In genomic region chr9:101181962-101182701, GRCm38 (mm10) we compare ENCODE assay signal across 9 mouse cellular contexts.
A peak's percentile ranks its signal among the peaks of the same experiment; 100 is the strongest.
DNase-seq lines count a peak whose midpoint lies in the region; ATAC-seq and TF ChIP-seq lines count a peak whose summit lies in the region.
"Had no signal": no experiment of that assay in that cellular context is flagged by ENCODE, and none has a peak within 500 bp of the region (broad histone marks: within the 10 kb centered on the region; RNA-seq: fewer than 3 reads in every experiment).

No protein-coding gene starts in this region.

- H3K4me3 ChIP-seq in bone marrow macrophage, adult 2 months (ENCODE audit: insufficient read depth, low read length): no peak overlapping the region
- H3K4me3 ChIP-seq in heart, embryonic 12.5 days: no peak overlapping the region
- no peak overlapping the region for H3K4me3 ChIP-seq in liver, embryonic 11.5 days (ENCODE audit: low read depth, low read length)
- no peak overlapping the region for H3K4me3 ChIP-seq in neural tube, embryonic 11.5 days (ENCODE audit: low read depth, low read length)
- H3K4me3 ChIP-seq: erythroblast, embryonic 14.5 days had no signal

- no peaks in the 10 kb centered on the region for H3K4me1 ChIP-seq in bone marrow macrophage, adult 2 months (ENCODE audit: control insufficient read depth, insufficient read depth, low read length)
- peaks cover 2% of the 10 kb centered on the region; the same call in 1 of the 2 replicates for H3K4me1 ChIP-seq in heart, embryonic 12.5 days (replicated peaks)
- no peaks in the 10 kb centered on the region; the same call in 1 of the 2 replicates for H3K4me1 ChIP-seq in liver, embryonic 11.5 days (replicated peaks; ENCODE audit: control insufficient read depth, insufficient read depth, low read length)
- H3K4me1 ChIP-seq in neural tube, embryonic 11.5 days (ENCODE audit: control insufficient read depth, insufficient read depth, low read length): no peaks in the 10 kb centered on the region

- H3K9me3 ChIP-seq in heart, embryonic 12.5 days (replicated peaks): no peaks in the 10 kb centered on the region
- no peaks in the 10 kb centered on the region for H3K9me3 ChIP-seq in liver, embryonic 11.5 days (ENCODE audit: control insufficient read depth, low read length)
- H3K9me3 ChIP-seq in neural tube, embryonic 11.5 days (ENCODE audit: control insufficient read depth, low read length): no peaks in the 10 kb centered on the region

- H3K36me3 ChIP-seq in heart, embryonic 12.5 days: peaks cover 51% of the 10 kb centered on the region
- no peaks in the 10 kb centered on the region; the same call in 1 of the 2 replicates for H3K36me3 ChIP-seq in liver, embryonic 11.5 days (ENCODE audit: control insufficient read depth, insufficient read depth, low read length)
- H3K36me3 ChIP-seq in neural tube, embryonic 11.5 days (ENCODE audit: control insufficient read depth, insufficient read depth, low read length): no peaks in the 10 kb centered on the region

- WGBS in heart, embryonic 12.5 days: 42% methylated on average over 5 of the region's 5 CpGs
- WGBS in liver, embryonic 11.5 days: 38% methylated on average over 5 of the region's 5 CpGs
- WGBS in neural tube, embryonic 11.5 days: 53% methylated on average over 5 of the region's 5 CpGs

- H3K27ac ChIP-seq in bone marrow macrophage, adult 2 months (ENCODE audit: insufficient read depth, low read depth, low read length): no peak overlapping the region
- H3K27ac ChIP-seq in heart, embryonic 12.5 days (ENCODE audit: poor library complexity, severe bottlenecking): no peak overlapping the region
- no peak overlapping the region for H3K27ac ChIP-seq in liver, embryonic 11.5 days (ENCODE audit: low read depth, low read length)
- no peak overlapping the region for H3K27ac ChIP-seq in neural tube, embryonic 11.5 days (ENCODE audit: low read depth, low read length)

- no peak overlapping the region for H3K4me2 ChIP-seq in heart, embryonic 12.5 days
- no peak overlapping the region for H3K4me2 ChIP-seq in liver, embryonic 11.5 days
- H3K4me2 ChIP-seq in neural tube, embryonic 11.5 days (ENCODE audit: low read depth): no peak overlapping the region

- no peak for TF ChIP-seq POLR2A in bone marrow macrophage, adult 2 months (IDR thresholded peaks at IDR 0.05; ENCODE audit: borderline replicate concordance, low read depth, low read length)

- no peak overlapping the region for H3K9ac ChIP-seq in heart, embryonic 12.5 days
- no peak overlapping the region for H3K9ac ChIP-seq in liver, embryonic 11.5 days (ENCODE audit: low read depth, low read length)
- H3K9ac ChIP-seq in neural tube, embryonic 11.5 days (ENCODE audit: low read length): no peak overlapping the region

- peak; percentile 39; the same call in 1 of the 2 replicates for TF ChIP-seq CTCF in bone marrow macrophage, adult 2 months (IDR thresholded peaks at IDR 0.05; ENCODE audit: low read depth, low read length)

- DNase-seq in CD4-positive helper T cell, adult 2 months (ENCODE audit: low read depth, low spot score): peak; percentile 51
- DNase-seq in kidney, postnatal 10 days: peak; percentile 94
- peak; percentile 53 for DNase-seq in liver, embryonic 11.5 days (ENCODE audit: low spot score)
- DNase-seq in neural tube, embryonic 11.5 days (ENCODE audit: low spot score): peak; percentile 84
- peak; percentile 84 for DNase-seq in telencephalon, adult 2 months (ENCODE audit: low read depth, low spot score)

- peak; percentile 67; the same call in 1 of the 2 replicates for ATAC-seq in erythroblast, adult 5-6 weeks (replicated peaks; ENCODE audit: low FRiP score, poor library complexity, severe bottlenecking)
- ATAC-seq in heart, embryonic 12.5 days (ENCODE audit: insufficient number of reproducible peaks, low FRiP score): peak; percentile 45; the same call in 1 of the 2 replicates
- ATAC-seq in liver, embryonic 11.5 days (replicated peaks; ENCODE audit: low FRiP score): peak; percentile 68
- no peak for ATAC-seq in neural tube, embryonic 11.5 days (ENCODE audit: insufficient read depth, low FRiP score, low TSS enrichment)

- H3K27me3 ChIP-seq in heart, embryonic 12.5 days (replicated peaks): no peaks in the 10 kb centered on the region
- no peaks in the 10 kb centered on the region for H3K27me3 ChIP-seq in liver, embryonic 11.5 days (replicated peaks; ENCODE audit: control insufficient read depth, insufficient read depth, low read length)
- H3K27me3 ChIP-seq in neural tube, embryonic 11.5 days (ENCODE audit: control insufficient read depth, insufficient read depth, low read length): no peaks in the 10 kb centered on the region
